Mouse (Mus musculus) liver, embryonic 14.5 days (tissue): ENCODE data around the gene Zranb3.

Source experiments
- CTCF ChIP-seq: IDR thresholded peaks from 2 replicates; pipeline ENCODE4 v1.5.1; 2016; ENCODE audit warnings: antibody characterized with exemption, low read depth, control low read depth
- EP300 ChIP-seq: IDR thresholded peaks from 2 replicates; pipeline ENCODE4 v1.6.1; 2016; ENCODE audit warnings: antibody characterized with exemption, low read depth

DNA sequence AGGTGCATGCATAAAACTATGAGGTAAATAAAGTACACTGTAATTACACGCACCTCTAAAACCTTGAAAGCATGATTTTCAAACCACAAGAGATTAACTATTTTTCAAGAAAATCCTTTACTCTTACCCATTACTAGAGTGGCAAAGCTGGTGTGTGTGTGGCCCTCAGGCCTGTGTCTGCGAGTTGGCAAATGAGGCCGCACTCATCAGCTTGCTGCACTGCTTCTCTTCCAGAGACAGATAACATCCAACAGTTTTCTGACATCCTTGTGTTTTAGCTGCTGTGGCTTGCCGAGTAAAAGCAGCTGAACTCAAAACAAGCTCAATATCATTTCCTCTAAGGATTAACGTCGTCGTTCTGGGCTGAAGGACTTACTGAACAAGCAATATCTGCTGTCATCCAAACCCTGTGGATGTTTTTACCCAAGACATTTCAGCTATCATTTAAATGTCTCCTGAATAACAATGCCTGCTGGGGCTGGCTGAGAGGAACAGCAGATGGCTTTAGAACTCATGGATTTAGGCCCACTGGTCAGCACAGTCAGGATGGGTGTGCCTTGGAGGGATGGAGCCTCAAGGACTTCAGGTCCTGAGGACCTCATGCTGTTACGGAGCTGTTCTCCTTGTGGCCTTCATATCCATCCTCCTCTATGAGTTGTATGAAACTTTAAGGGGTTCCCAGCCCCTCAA, 42.0 kb downstream of the Zranb3 start:
- TF ChIP-seq CTCF = no peak
- TF ChIP-seq EP300 = no peak
